Mouse (Mus musculus) left cerebral cortex, postnatal 36 days (tissue): ENCODE data around the gene Sec24b. TPM values are rescaled to one million over a fixed set of nuclear protein-coding genes. Genes with fewer than 3 reads are reported as not detected.

Source experiments
- DNase-seq, 2 experiments: peaks; one replicate each; pipeline ENCODE4 v3.0.0; 2021 to 2022; ENCODE audit warnings: low spot score in 2 of 2, mixed read lengths in 1 of 2
- intact Hi-C: fragments of 180-260 bp; cut with DNase I; formaldehyde crosslinking; loops from one replicate; pipeline ENCODE4 v1.15.1; 2025
- total RNA-seq, 2 experiments: library from RNA; stranded (reverse); gene quantifications; 2 replicates each; pipeline ENCODE4 v1.2.3; 2021

Sec24b gene
- total RNA-seq, 2 experiments from 2014 or later = 49.2 to 62.3 TPM

GRCm38 (mm10) chr3:129985335-129985734 lies 76.0 kb downstream of the Sec24b start:
- intact Hi-C loops = no loop called here
- DNase-seq = no peak

DNA sequence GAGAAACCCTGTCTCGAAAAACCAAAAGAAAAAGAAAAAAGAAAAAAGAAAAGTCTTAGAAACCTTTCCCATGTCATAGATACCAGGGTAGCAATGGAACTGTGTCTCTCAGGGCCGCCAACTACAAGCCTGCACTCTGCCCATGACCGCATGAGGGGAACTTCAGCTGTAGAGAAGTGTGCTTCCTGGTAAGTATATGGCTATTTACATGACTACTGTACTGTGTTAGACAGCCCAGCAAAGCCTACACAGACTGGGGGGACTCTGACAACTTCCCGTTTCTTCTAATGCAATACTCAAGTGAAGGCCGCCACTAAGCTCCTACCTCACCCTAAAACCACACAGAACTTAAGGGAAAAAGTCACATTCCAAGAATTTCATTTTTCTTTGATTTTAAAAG lies 76.6 kb downstream of the Sec24b start:
- no peak for DNase-seq
- intact Hi-C loops = no loop called here

DNA sequence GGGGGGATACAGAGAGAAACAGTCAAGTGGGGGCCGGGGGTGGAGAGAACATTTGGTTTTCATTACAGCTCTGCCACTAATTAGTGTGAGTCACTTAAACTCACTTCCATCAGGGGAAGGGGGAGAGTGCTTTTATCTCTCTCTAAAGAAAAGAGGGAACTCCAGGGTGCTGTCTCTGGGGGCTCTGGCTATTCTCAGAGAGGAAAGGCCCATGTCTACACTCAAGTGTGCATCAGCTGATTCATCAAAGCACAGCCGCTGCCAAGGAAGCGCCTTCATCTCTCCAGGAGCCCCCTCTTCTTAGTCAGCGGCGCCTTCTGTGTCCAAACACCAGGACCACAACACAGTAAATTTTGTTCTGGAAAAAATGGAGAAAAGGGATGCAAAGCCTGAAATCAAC lies 79.1 kb downstream of the Sec24b start:
- intact Hi-C loops = no loop called here
- DNase-seq = no peak

- intact Hi-C loops = no loop called here
- DNase-seq = no peak
Measured at GRCm38 (mm10) chr3:129981756-129982155, 79.6 kb downstream of the Sec24b start.

DNA sequence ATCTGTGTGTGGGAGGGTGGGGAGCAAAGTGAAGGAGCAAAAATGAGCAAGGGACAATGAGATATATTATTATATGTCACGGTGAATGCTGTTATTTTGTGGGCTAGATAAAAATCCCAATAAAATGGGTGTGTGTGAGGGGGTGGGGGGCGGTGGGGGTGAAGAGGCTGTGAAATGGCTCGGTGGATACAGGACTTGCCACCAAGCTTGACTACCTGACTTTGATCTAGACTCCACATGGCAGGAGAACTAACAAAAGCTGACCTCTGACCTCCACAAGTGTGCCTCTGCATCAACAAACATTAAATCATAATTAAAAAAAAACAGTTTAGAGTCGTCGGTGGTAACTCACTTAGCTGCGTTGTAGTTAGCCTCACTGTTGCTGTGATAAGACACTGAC lies 81.8 kb downstream of the Sec24b start:
- intact Hi-C loops = no loop called here
- no peak for DNase-seq

DNA sequence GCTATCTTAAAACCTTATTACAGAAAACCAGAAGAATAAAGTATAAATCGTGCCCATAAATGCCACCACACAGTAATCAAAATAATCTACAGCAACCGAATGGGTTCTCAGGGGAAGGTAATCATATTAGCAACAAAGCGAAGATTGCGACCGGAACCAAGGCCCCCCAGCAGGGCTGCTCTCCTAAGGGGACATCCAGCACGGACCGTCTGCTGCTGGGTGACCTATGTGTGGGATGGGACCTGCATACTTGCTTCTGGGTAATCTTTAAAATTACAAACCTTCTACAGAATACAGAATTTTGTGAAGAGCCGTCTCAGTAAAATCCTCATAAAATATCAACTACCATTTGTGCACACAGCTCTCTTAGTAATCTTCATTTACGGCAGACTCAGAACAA lies 82.6 kb downstream of the Sec24b start:
- intact Hi-C loops = no loop called here

DNA sequence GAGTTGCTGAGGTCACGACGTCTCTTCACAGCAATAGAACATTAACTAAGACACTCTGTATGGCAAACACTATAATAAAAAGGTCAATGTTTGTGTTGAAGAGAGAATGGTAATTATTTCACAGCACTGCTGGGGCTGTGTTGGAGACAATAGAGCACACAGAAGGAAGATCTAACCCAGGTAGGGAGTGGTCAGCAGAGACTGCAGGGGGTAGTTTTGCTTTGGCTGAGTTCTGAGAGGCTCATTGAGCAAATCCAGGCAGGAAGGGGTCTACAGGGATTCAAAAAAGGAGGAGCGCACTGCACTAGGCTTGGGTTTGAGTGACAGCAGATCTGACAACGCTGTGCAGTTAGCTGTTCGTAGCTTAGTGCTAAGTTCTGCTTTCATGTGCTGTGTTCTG lies 85.0 kb downstream of the Sec24b start:
- intact Hi-C loops = no loop called here
- DNase-seq = no peak

More for the DNA sequence above, 82.6 kb downstream of the Sec24b start:
- DNase-seq = no peak

DNA sequence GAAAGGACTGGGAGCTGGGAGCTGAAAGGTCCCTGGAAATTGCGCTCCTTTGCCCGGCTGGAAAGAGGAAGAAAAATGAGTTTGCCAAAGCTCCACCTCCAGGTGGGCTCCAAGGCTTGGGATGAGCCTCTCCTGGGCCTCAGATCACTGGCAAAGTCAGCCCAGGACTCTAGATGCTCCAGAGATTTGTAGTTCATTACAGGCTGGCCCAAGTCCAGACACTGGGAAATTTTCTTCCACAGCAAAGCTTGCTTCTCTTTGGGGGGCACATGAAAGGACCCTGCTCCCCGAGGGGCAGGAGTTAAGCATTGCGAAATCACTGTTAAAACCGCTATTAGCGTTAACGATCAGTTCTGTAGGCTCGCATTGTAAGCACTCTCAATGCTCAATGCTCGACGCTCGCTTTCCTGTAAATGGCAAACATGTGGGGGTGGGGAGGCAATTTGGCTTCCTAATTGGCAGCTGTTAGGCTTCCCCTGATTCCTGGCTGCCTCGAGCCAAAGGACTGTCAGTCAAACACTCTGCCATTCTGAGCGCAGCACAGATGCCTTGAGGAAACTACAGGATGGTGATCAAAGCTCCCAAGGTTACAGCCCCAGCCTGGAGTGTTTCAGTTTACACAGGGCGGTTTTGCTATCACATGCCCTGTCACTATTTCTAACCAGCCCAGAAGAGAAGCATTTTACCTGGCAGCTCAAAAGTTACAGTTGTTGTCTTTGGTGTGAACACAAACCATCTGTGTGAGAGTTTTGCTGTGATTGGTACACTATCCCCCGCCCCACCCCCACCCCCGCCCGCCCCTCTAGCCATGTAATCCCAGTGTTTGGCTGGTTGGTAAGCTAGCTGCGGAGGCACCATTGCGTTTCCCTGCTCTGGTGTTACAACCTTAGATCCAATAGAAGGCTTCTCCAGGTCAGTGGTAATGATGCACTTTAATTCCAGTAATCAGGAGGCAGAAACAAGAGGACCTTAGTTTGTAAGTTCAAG lies 90.5 kb downstream of the Sec24b start:
- DNase-seq = no peak

DNA sequence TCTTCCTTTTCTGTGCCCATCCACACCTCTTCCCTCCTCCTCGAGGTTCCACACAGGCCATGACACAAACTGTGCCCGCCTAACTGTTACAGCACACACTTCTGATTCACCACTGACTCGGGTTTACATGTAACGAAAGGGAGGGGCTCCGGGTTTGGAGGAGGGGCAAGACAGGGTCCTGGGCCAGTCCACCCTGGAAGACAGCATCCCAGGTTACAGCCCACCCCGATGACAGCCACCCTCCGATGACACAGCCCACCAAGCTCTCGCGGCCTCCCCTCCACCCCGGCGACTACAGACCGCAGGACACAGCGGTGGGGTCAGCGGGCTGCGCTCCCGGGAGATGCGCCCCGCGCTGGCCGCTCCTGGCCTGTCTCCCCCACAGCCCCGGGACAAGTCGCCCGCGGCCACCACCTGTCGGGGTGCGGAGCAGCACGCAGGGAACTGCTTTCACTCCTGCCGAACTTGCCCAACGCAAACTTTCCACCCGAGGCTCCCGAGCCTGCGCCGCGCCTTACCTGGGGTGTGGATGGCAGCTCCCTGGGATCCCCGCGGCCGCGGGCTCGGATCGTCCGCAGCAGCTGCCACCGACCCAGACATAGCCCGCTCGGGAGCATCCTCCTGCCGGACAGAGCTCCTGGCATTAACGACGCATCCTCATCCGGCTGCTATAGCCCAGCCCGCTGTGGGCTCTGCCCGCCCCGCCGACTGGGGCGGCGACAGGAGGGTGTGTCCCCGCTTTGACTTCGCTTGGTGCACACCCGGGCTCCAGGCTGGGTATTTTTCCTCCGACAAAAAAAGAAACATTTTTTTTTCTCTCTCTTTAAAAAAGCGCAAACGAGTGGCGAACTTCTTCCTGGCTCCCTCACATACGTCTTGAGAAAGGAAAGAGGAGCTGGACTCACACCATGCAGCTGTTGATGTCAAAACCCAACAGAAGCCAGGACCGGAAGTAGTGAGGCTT lies 91.6 kb downstream of the Sec24b start, which contains the start of gene Mcub:
Mcub (minus strand) TSS at position 775 of the 964 bp plus-strand sequence.
- intact Hi-C loops = no loop called here
- DNase-seq = peak in 1 of 2 experiments; percentile 8

More for the DNA sequence above, 90.5 kb downstream of the Sec24b start:
- intact Hi-C loops = no loop called here

DNA sequence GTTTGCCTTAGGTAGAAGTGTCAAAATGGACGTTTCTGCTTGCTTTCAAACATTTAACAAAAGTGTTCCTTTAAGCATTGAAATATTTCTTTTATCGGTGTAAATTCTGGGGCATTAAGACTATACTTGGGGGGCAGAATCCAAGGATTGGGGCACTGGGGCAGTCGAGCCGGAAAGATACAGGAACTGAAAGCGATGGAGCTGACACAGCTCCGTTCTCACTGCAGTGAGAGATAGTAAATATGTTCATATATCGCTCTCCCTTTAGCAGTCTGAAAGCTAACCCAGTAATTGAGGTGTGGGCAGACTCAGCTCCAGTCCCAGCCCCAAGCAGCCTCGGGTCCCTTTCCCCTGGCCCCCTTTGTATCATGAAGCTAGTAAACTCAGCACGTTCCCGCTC lies 92.3 kb downstream of the Sec24b start:
- intact Hi-C loops = no loop called here
- no peak for DNase-seq

DNA sequence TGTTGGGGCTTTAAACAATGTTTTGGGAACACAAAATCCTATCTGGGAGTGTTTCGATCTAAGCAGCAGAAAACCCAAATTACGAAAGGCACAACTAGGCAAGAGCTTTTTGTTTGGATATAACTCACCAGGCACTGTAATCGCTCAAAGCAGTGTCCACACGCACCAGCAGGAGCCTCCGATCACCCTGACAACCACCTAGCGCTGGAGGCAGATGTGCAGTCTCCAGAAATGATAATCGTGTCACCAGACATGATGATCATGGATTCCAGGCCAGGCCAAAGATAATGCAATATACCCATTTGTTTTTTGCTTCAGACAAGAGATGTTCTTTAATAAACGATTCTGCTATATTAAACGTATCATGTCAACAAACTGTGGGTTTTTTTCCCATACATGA lies 93.5 kb downstream of the Sec24b start:
- intact Hi-C loops = no loop called here
- no peak for DNase-seq

GRCm38 (mm10) chr3:129964681-129965080 lies 96.7 kb downstream of the Sec24b start:
- DNase-seq = no peak
- intact Hi-C loops = no loop called here

DNA sequence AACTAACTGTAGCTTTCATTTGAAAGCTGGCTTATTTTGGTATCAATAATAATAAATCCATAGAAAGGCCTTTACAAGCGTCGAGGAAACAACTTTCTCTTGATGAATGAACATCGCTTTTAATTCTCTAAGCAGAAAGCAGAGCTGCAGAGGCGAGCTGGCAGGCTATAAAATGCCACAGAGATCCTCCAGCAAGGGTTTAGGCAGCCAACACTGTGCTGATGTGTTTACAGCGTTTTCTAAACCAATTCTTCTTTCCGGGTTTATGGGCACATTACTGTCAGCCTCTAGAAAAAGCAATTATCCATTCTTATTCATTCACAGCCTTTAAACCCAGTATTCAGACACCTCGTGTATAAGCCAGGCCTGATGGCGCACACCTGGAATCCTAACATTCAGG lies 98.8 kb downstream of the Sec24b start:
- intact Hi-C loops = no loop called here

DNA sequence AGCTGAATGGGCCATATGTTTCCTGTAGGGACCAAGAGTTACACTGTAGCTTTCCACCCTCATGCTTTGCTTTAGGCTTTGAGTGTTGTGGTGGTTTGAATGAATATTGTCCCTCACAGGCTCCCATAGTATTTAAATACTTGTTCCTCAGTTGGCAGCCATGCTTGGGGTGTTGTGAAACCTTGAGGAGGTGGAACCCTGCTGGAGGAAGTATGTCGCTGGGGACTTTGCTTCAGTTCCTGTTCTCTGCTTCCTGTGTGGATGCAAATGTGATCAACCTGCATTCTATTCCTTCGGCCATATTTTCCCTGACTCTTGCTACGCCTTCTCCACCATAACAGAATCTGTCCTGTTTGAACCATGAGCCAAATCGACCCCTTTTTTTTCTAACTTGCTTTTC lies 108.1 kb downstream of the Sec24b start:
- intact Hi-C loops = no loop called here
- DNase-seq = no peak

More for the DNA sequence above, 98.8 kb downstream of the Sec24b start:
- no peak for DNase-seq

GRCm38 (mm10) chr3:129949158-129949773 lies 112.1 kb downstream of the Sec24b start:
- DNase-seq = no peak
- intact Hi-C loops = no loop called here

- DNase-seq = peak; percentile 54 to 61
- intact Hi-C loops = no loop called here
Measured at GRCm38 (mm10) chr3:129948359-129948758, 113.0 kb downstream of the Sec24b start.

- DNase-seq = no peak
- intact Hi-C loops = no loop called here
Measured at GRCm38 (mm10) chr3:129946217-129946914, 115.0 kb downstream of the Sec24b start.

DNA sequence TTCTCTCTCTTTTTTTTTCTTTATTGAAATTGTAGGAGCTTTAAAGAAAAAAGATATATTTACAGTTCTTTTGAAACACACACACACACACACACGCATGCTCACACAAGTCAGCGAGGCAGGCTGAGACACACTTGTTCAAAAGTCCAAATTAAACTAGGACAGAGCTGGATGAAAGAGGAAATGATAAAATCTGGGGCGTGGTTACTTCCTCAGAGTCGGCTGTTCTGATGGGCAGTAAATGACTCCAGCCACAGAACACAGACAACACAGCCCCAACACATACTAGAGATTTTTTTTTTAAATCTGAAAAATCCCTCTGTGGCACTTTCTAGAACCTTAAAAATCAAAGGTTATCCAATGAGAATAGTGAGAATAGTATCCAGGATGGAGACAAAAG lies 117.5 kb downstream of the Sec24b start:
- DNase-seq = no peak
- intact Hi-C loops = no loop called here

GRCm38 (mm10) chr3:129941291-129941690 lies 120.1 kb downstream of the Sec24b start:
- intact Hi-C loops = no loop called here
- DNase-seq = no peak
